Mouse (Mus musculus) testis, adult 2 months (tissue): ENCODE measurements around the gene Arg2. TPM values are rescaled to one million over a fixed set of nuclear protein-coding genes. Genes with fewer than 3 reads are reported as not detected.

Experiments used
- H3K27ac ChIP-seq: fragments of 200-500 bp; 2 replicates; pipeline ENCODE4 v1.5.1; 2012; ENCODE audit warnings: low read depth, low read length; ENCODE audit not compliant: control insufficient read depth, insufficient read depth
- H3K27me3 ChIP-seq: fragments of 200-500 bp; 2 replicates; pipeline ENCODE4 v1.6.1; 2012; ENCODE audit warnings: mild to moderate bottlenecking, low read length, moderate library complexity; ENCODE audit not compliant: control insufficient read depth, insufficient read depth
- H3K36me3 ChIP-seq: fragments of 200-500 bp; 2 replicates; pipeline ENCODE4 v1.6.1; 2012; ENCODE audit warnings: mild to moderate bottlenecking, low read length; ENCODE audit not compliant: control insufficient read depth, insufficient read depth
- H3K4me1 ChIP-seq: fragments of 200-500 bp; 2 replicates; pipeline ENCODE4 v1.6.1; 2012; ENCODE audit warnings: low read length; ENCODE audit not compliant: control insufficient read depth, insufficient read depth
- H3K4me3 ChIP-seq: fragments of 200-500 bp; 2 replicates; pipeline ENCODE4 v1.5.1; 2012; ENCODE audit warnings: low read depth, mild to moderate bottlenecking, low read length, moderate library complexity, mixed read lengths; ENCODE audit not compliant: control insufficient read depth
- CTCF ChIP-seq: fragments of 200-500 bp; IDR thresholded peaks from 2 replicates; pipeline ENCODE4 v1.5.1; 2012; ENCODE audit warnings: low read depth, mild to moderate bottlenecking, inconsistent platforms, low read length, moderate library complexity; ENCODE audit not compliant: control insufficient read depth, insufficient read depth, insufficient replicate concordance
- POLR2A ChIP-seq: fragments of 200-500 bp; IDR thresholded peaks from 2 replicates; pipeline ENCODE4 v1.6.1; 2012; ENCODE audit warnings: low read depth, mild to moderate bottlenecking, inconsistent platforms, low read length, moderate library complexity; ENCODE audit not compliant: control insufficient read depth
- polyA plus RNA-seq: library from polyadenylated mRNA; depleted of rRNA; stranded (reverse); fragments of >200 nt; gene quantifications from 2 replicates; pipeline ENCODE4 v1.2.3, GENCODE M21; 2012

Arg2 gene
- polyA plus RNA-seq, 1 experiment: 1.2 TPM

GRCm38 (mm10) chr12:79105312-79105711 is 25.3 kb upstream of the Arg2 start:
- TF ChIP-seq POLR2A (no peak), CTCF (no peak)
- no peaks in the 10 kb centered on the region for H3K36me3 ChIP-seq
- no peak overlapping the region for H3K27ac ChIP-seq
- no peaks in the 10 kb centered on the region for H3K27me3 ChIP-seq
- H3K4me3 ChIP-seq: no peak overlapping the region
- no peaks in the 10 kb centered on the region; the same call in 1 of the 2 replicates for H3K4me1 ChIP-seq

DNA sequence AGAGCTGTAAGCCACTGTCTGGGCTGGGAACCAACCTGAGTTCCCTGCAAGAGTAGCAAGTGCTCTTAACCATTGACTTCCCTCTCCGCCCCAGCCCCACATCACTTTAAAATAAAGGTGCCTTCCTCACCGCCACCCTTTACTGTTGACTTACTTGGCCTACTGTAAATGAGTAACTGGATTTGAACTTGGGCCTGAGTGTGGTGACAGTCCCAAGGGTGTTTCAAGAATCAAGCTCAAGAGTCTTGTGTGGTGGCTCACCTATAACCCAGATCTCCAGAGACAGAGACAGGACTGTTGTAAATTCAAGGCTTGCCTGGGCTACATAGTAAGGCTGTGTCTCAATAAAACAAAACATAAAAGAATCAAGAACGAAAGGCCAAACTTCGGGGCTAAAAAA is 11.6 kb upstream of the Arg2 start:
- Histone ChIP-seq H3K27ac (no peak overlapping the region), H3K4me1 (no peaks in the 10 kb centered on the region), H3K27me3 (no peaks in the 10 kb centered on the region), H3K36me3 (no peaks in the 10 kb centered on the region), H3K4me3 (no peak overlapping the region)
- no peak for TF ChIP-seq POLR2A
- no peak for TF ChIP-seq CTCF

GRCm38 (mm10) chr12:79122820-79123219 is 7.8 kb upstream of the Arg2 start:
- Histone ChIP-seq H3K27ac (no peak overlapping the region), H3K36me3 (no peaks in the 10 kb centered on the region)
- TF ChIP-seq CTCF (no peak), POLR2A (no peak)

GRCm38 (mm10) chr12:79131178-79131675 is 650 bp downstream of the Arg2 start:
- H3K27me3 ChIP-seq: no peaks in the 10 kb centered on the region
- TF ChIP-seq POLR2A (no peak), CTCF (no peak)

More at GRCm38 (mm10) chr12:79122820-79123219, 7.8 kb upstream of the Arg2 start:
- no peaks in the 10 kb centered on the region for H3K27me3 ChIP-seq
- no peaks in the 10 kb centered on the region for H3K4me1 ChIP-seq
- H3K4me3 ChIP-seq: no peak overlapping the region

GRCm38 (mm10) chr12:79131706-79132460 is 1.3 kb downstream of the Arg2 start:
- Histone ChIP-seq H3K27me3 (no peaks in the 10 kb centered on the region), H3K27ac (no peak overlapping the region), H3K4me1 (peaks cover 11% of the 10 kb centered on the region), H3K36me3 (no peaks in the 10 kb centered on the region), H3K4me3 (no peak overlapping the region)
- no peak for TF ChIP-seq CTCF
- TF ChIP-seq POLR2A: no peak

More at GRCm38 (mm10) chr12:79131178-79131675, 650 bp downstream of the Arg2 start:
- Histone ChIP-seq H3K4me1 (peaks cover 11% of the 10 kb centered on the region), H3K36me3 (no peaks in the 10 kb centered on the region), H3K27ac (no peak overlapping the region), H3K4me3 (peak overlapping the region; percentile 61)

DNA sequence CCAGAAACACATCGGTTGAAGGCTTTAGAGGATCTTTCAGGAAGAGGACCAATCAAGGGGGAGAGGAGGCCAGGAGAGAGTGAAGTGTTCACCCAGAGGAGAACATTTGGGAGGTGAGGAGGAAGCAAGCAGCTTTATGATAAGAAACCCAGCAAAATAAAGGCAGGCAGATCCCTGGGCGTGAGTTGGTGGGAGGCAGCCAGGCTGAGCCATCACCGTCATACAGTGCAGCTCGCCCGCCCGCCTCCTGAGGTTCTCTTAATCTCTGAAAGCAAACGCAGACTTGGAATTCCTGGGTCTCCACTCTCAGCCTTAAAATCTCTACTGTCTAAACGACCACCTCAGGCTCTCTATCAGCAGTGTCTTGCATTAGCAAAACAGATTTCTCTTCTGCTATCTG is 4.1 kb downstream of the Arg2 start:
- TF ChIP-seq POLR2A (no peak), CTCF (no peak)
- Histone ChIP-seq H3K36me3 (no peaks in the 10 kb centered on the region), H3K4me1 (peaks cover 11% of the 10 kb centered on the region), H3K27ac (no peak overlapping the region), H3K27me3 (no peaks in the 10 kb centered on the region), H3K4me3 (no peak overlapping the region)

DNA sequence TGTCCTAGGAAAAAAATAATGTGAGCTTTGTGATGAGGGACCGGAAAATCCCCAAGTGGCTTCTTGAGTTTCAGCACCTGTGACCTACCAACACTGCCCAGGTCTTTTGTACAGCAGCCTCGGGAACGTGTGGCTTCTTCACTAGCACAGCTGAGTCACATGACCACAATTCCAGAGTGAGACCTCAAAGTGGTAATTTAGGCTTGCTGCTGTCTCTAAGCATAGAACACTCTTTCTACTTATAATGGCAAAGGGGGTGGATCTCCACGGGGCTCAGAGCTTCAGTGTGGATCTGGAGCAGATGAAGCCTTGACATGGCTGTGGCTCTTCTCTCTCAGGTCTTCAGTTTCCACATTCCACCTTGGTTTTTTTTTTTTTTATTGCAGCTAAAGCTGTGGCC is 4.5 kb downstream of the Arg2 start:
- H3K27ac ChIP-seq: no peak overlapping the region
- no peak overlapping the region for H3K4me3 ChIP-seq
- TF ChIP-seq CTCF (no peak), POLR2A (no peak)
- H3K4me1 ChIP-seq: peaks cover 11% of the 10 kb centered on the region
- H3K36me3 ChIP-seq: no peaks in the 10 kb centered on the region
- H3K27me3 ChIP-seq: no peaks in the 10 kb centered on the region

- Histone ChIP-seq H3K4me3 (no peak overlapping the region), H3K36me3 (no peaks in the 10 kb centered on the region), H3K4me1 (no peaks in the 10 kb centered on the region), H3K27me3 (no peaks in the 10 kb centered on the region), H3K27ac (no peak overlapping the region)
- TF ChIP-seq CTCF: no peak
- no peak for TF ChIP-seq POLR2A
Measured at GRCm38 (mm10) chr12:79136949-79137348, 6.4 kb downstream of the Arg2 start.
